17 mouse cellular contexts compared by ENCODE assay signal in genomic region chr5:138941842-138942241, GRCm38 (mm10). TPM values are rescaled to one million over a fixed set of nuclear protein-coding genes. Genes with fewer than 3 reads are reported as not detected.
"Had no signal": no experiment of that assay in that cellular context is flagged by ENCODE, and none has a peak within 500 bp of the region (broad histone marks: within the 10 kb centered on the region; RNA-seq: fewer than 3 reads in every experiment).

No protein-coding gene starts in this region.

- H3K9me3 ChIP-seq: neural tube, embryonic 13.5 days; neural tube, embryonic 15.5 days; stomach, embryonic 15.5 days had no signal

- H3K4me2 ChIP-seq: neural tube, embryonic 13.5 days; neural tube, embryonic 15.5 days; stomach, embryonic 15.5 days had no signal

- H3K4me3 ChIP-seq: neural tube, embryonic 13.5 days; neural tube, embryonic 15.5 days; stomach, embryonic 15.5 days had no signal

- DNase-seq: retina, postnatal 1 day; right cerebral cortex, adult 18-20 months; right cerebral cortex, postnatal 14 days; right cerebral cortex, postnatal 25 days; right cerebral cortex, postnatal 4 days; spleen, adult 18-20 months; thymus, adult 18-20 months; thymus, adult 2 months; thymus, postnatal 14 days; thymus, postnatal 25 days; thymus, postnatal 36 days; thymus, postnatal 4 days had no signal

- H3K9ac ChIP-seq: neural tube, embryonic 13.5 days; neural tube, embryonic 15.5 days; stomach, embryonic 15.5 days had no signal

- H3K27ac ChIP-seq: neural tube, embryonic 13.5 days; neural tube, embryonic 15.5 days; stomach, embryonic 15.5 days; stomach, postnatal 0 days had no signal

- H3K4me1 ChIP-seq: neural tube, embryonic 15.5 days had no signal

- H3K36me3 ChIP-seq: neural tube, embryonic 13.5 days; neural tube, embryonic 15.5 days; stomach, embryonic 15.5 days had no signal

- H3K27me3 ChIP-seq: neural tube, embryonic 13.5 days; neural tube, embryonic 15.5 days; stomach, embryonic 15.5 days had no signal

RNA-seq across cellular contexts. Expression of gene Pdgfa, which starts 55.3 kb away (rescaled TPM):
- total RNA-seq: neutrophil, adult 5-6 weeks had no signal
